Mouse (Mus musculus): ENCODE data around the gene 4930519P11Rik.

DNA sequence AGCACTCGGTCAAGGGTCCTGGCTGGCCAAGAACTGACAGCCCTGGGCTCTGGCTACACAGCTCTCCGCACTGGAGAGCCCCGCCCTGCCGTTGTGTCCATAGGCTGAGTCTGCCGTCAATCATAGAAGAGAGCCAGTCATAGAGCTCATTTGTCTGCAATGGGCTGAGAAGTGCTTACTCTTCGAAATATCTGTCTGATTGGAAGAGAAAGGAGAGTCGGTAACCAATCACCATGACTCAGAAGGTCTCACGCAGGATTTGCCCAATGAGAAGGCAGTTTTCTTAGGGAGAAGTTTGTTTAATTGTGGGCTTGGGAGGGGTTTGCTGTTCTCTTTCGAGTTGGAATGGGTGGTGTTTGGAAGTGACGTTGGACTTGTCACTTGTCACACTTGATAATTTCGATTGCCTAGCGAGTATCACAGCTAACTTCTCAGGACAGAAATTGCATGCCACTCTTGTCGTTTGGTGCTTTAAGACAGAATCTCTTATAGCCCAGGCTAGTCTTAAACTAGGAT is 9.5 kb downstream of the 4930519P11Rik start, which contains the start of gene Pxmp4:
- TF ChIP-seq TAL1 (conservative IDR thresholded peaks at IDR 0.05; ENCODE audit: low read depth, low read length) (no peak), CTCF (IDR thresholded peaks at IDR 0.05; ENCODE audit: low read depth, low read length) (no peak), GATA1 (IDR thresholded peaks at IDR 0.05; ENCODE audit: borderline replicate concordance, low read length) (no peak), POLR2AphosphoS5 (IDR thresholded peaks at IDR 0.05; ENCODE audit: insufficient replicate concordance, low read depth, low read length) (no peak)
